Mouse (Mus musculus) spleen, adult 10 weeks (tissue): ENCODE results near the gene Gga2. TPM values are rescaled to one million over a fixed set of nuclear protein-coding genes. Genes with fewer than 3 reads are reported as not detected.

ENCODE experiments used
- polyA plus RNA-seq: library from polyadenylated mRNA; stranded (reverse); fragments of 350-450 nt; fragmentation: Illumina TruSeq; extraction: RNeasy Lipid Tissue Mini Kit (QIAGEN cat#74804); gene quantifications from one replicate; pipeline ENCODE4 v1.2.3, GENCODE M21; 2015; ENCODE audit warnings: low replicate concordance; ENCODE audit not compliant: insufficient read depth

Gga2 gene
- 105 TPM for polyA plus RNA-seq

DNA sequence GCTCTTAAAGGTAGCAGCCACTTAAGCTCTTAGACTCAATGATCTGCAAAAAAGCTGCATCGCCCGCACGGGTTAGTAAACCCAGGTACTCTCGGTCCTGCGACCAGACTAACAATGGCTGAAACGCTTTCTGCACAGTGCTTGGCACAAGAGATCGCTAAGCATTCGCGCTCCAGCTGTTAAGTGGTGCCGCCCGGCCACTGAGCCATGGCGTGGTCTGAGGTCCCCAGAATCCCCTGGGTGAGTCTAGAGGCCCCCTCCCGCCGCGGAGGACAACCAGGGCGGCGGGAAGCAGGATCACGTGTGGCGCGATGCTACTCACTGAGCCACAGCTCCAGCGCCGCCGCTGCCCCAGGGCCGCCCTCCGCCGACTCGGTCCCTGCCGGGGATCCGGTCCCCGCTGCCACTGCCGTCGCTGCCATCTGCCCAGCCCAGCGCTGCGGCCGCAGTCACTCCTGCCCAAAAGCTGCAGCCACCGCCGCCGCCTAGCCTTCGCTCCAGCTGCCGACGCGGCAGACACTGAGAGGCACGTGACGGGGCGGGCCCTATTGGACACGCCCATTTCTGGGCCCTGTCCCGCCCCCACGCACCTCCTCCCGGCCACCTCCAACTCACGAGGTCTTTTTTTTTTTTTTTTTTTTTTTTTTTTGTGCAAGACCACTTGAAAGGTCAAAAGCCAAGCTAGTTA, at the start of gene Gga2:
TSS of gene Gga2 (minus strand) at position 556 of the 688 bp plus-strand sequence.

DNA sequence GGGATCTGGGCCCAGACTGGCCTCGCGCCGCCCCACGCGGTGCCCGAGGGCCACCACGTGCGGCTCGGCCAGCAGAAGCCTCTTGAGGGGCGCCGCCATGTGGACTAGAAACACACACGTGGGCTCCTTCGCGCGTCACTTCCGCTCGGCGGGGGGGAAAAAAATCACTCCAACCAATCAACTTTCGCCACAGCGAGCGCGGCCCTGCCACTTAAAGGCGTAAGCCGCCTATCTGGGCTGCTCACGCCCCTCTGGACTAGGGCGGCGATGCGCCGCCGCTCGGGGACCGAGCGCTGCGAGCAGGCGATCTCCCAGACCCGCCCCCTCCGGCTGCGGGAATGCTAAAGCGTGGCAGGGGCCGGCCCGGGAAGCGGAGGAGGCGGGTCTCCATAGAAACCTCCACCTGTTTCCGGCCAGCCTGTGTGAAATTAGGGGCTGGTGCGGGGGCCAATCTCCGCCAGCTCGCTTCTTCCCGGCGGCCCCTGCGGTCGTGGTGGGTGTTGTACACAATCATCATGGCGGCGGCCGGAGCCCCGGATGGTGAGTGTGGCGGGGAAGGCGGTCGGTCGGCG, 46.0 kb upstream of the Gga2 start, which contains the start of the genes Ubfd1 and Ears2:
TSS of gene Ubfd1 (plus strand) at position 231 of the 572 bp plus-strand sequence.
TSS of gene Ears2 (minus strand) at position 319 of the 572 bp plus-strand sequence.

DNA sequence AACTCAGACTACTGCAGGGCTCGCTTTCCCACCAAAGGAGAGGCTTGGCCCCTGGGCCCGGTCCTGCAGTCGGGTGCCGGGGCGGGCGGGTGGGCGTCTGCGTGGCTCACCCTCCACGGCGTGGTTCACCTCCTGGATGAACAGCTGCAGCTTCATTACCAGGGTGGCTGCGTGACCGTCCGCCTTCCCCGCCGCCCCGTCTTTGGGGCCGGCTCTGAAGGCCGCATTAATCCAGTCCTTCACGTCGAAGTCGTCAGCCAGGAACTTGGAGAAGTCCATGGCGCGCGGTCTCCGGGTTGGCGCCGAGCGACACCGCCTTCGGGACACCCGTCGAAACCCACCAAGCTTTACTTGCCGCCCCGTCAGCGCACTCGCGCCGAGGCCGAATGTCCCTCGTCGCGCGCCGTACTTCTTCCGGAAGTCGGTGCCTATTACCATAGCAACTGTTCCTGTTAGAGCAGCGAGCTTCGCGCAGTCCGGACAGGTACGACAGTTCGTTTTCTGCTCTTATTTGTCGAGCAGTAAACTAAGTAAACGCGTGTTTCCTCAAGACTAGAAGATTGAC, 39.6 kb downstream of the Gga2 start, which contains the start of gene Cog7:
TSS of gene Cog7 (minus strand) at position 405 of the 565 bp plus-strand sequence.

Other genes starting within 250 kb of the Gga2 start
- gene Scnn1b, start 156.2 kb downstream of the Gga2 start, polyA plus RNA-seq = not detected
- gene Cog7, start 39.5 kb downstream of the Gga2 start, polyA plus RNA-seq = 8.5 TPM
- gene Ubfd1, start 46.0 kb upstream of the Gga2 start, polyA plus RNA-seq = 43.3 TPM
- gene Ears2, start 46.0 kb upstream of the Gga2 start, polyA plus RNA-seq = 8.6 TPM
- gene Ndufab1, start 80.7 kb upstream of the Gga2 start, polyA plus RNA-seq = 174 TPM
- gene Palb2, start 111.8 kb upstream of the Gga2 start, polyA plus RNA-seq = 12.9 TPM
- gene Dctn5, start 111.8 kb upstream of the Gga2 start, polyA plus RNA-seq = 159 TPM
- gene Plk1, start 138.2 kb upstream of the Gga2 start, polyA plus RNA-seq = 6.0 TPM
- not detected for gene Ern2, start 165.0 kb upstream of the Gga2 start, polyA plus RNA-seq
- 3.3 TPM for gene Chp2, start 198.3 kb upstream of the Gga2 start, polyA plus RNA-seq